Mouse (Mus musculus) heart, postnatal 10 days (tissue): Measurements from ENCODE around the gene Nop14. TPM values are rescaled to one million over a fixed set of nuclear protein-coding genes. Genes with fewer than 3 reads are reported as not detected.
A peak's percentile ranks its signal among the peaks of the same experiment; 100 is the strongest.
"Not testable (repeated sequence)": the region's sequence is repeated elsewhere in the genome, so short reads cannot be mapped to it uniquely, and the experiment has no call there.

Experiments used
- DNase-seq, 2 experiments: peaks; one replicate each; pipeline ENCODE4 v3.0.0; 2021
- intact Hi-C: fragments of 180-260 bp; cut with DNase I; formaldehyde crosslinking; loops from one replicate; pipeline ENCODE4 v1.15.1; 2025
- total RNA-seq, 2 experiments: library from RNA; stranded (reverse); gene quantifications; 2 replicates each; pipeline ENCODE4 v1.2.3; 2021

Nop14 gene
- total RNA-seq, 2 experiments from 2014 or later: 12.9 to 13.6 TPM

GRCm38 (mm10) chr5:34634746-34635400 lies 25.1 kb downstream of the Nop14 start:
- intact Hi-C loops: loop anchor here (5.0 kb wide), 1 partner anchor 88 kb away; no protein-coding TSS in a partner anchor
- DNase-seq: peak in 1 of 2 experiments; percentile 12

- intact Hi-C loops: no loop called here
- peak; percentile 35 to 40 for DNase-seq
Observed at GRCm38 (mm10) chr5:34633641-34634040, 26.3 kb downstream of the Nop14 start.

GRCm38 (mm10) chr5:34632996-34633395 lies 27.0 kb downstream of the Nop14 start:
- intact Hi-C loops: no loop called here
- DNase-seq: no peak

- intact Hi-C loops: no loop called here
- DNase-seq: no peak
Observed at GRCm38 (mm10) chr5:34609966-34610365, 50.0 kb downstream of the Nop14 start.

- no peak for DNase-seq
- intact Hi-C loops: no loop called here
Observed at GRCm38 (mm10) chr5:34608226-34608625, 51.7 kb downstream of the Nop14 start.

GRCm38 (mm10) chr5:34607100-34607880 lies 52.7 kb downstream of the Nop14 start:
- no peak for DNase-seq
- intact Hi-C loops: no loop called here

- no peak for DNase-seq
- intact Hi-C loops: no loop called here
Observed at GRCm38 (mm10) chr5:34604576-34604975, 55.4 kb downstream of the Nop14 start.

- no peak for DNase-seq
- intact Hi-C loops: loop anchor here (5.0 kb wide), 1 partner anchor 46 kb away; no protein-coding TSS in a partner anchor
Observed at GRCm38 (mm10) chr5:34593202-34593727, 66.7 kb downstream of the Nop14 start.

- intact Hi-C loops: loop anchor here (5.0 kb wide), 1 partner anchor 45 kb away; no protein-coding TSS in a partner anchor
- no peak for DNase-seq
Observed at GRCm38 (mm10) chr5:34592666-34593065, 67.3 kb downstream of the Nop14 start.

- intact Hi-C loops: loop anchor here (5.0 kb wide), 1 partner anchor 45 kb away; no protein-coding TSS in a partner anchor
- not testable (repeated sequence) for DNase-seq
Observed at GRCm38 (mm10) chr5:34592224-34592623, 67.7 kb downstream of the Nop14 start.

GRCm38 (mm10) chr5:34591388-34592004 lies 68.5 kb downstream of the Nop14 start:
- DNase-seq: no peak
- intact Hi-C loops: loop anchor here (5.0 kb wide), 1 partner anchor 44 kb away; no protein-coding TSS in a partner anchor

GRCm38 (mm10) chr5:34590702-34591101 lies 69.2 kb downstream of the Nop14 start:
- intact Hi-C loops: loop anchor here (5.0 kb wide), 1 partner anchor 43 kb away; no protein-coding TSS in a partner anchor
- DNase-seq: no peak

- intact Hi-C loops: loop anchor here (5.0 kb wide), 1 partner anchor 43 kb away; no protein-coding TSS in a partner anchor
- DNase-seq: no peak
Observed at GRCm38 (mm10) chr5:34590059-34590458, 69.9 kb downstream of the Nop14 start.

Other genes with a start within 250 kb of the Nop14 start
- 1 to 10 TPM; 7.8 to 9.1 TPM for gene Tnip2, start 146.2 kb downstream of the Nop14 start, total RNA-seq
- gene Sh3bp2, start 134.3 kb downstream of the Nop14 start, total RNA-seq: 1 to 10 TPM; 3.6 to 6.7 TPM
- gene Add1, start 86.5 kb downstream of the Nop14 start, total RNA-seq: 100 to 1,000 TPM; 187 to 196 TPM
- gene Mfsd10, start 22.9 kb downstream of the Nop14 start, total RNA-seq: 10 to 100 TPM; 20.7 to 25.4 TPM
- 1 to 10 TPM; 2.1 to 2.3 TPM for gene Grk4, start 231 bp upstream of the Nop14 start, total RNA-seq
- 10 to 100 TPM; 16.2 to 17.1 TPM for gene Htt, start 101.6 kb upstream of the Nop14 start, total RNA-seq
- under 1 TPM; 0.25 to 0.62 TPM for gene Msantd1, start 247.9 kb upstream of the Nop14 start, total RNA-seq